Mouse (Mus musculus) liver, postnatal 0 days (tissue): Measurements from ENCODE around the gene Dhx29.

Experiments
- CTCF ChIP-seq: sonication (generic); IDR thresholded peaks from 2 replicates; pipeline ENCODE4 v1.5.1; 2016; ENCODE audit warnings: antibody characterized with exemption, low read depth
- EP300 ChIP-seq: IDR thresholded peaks from 2 replicates; pipeline ENCODE4 v1.6.1; 2016; ENCODE audit warnings: antibody characterized with exemption, low read depth, mild to moderate bottlenecking

DNA sequence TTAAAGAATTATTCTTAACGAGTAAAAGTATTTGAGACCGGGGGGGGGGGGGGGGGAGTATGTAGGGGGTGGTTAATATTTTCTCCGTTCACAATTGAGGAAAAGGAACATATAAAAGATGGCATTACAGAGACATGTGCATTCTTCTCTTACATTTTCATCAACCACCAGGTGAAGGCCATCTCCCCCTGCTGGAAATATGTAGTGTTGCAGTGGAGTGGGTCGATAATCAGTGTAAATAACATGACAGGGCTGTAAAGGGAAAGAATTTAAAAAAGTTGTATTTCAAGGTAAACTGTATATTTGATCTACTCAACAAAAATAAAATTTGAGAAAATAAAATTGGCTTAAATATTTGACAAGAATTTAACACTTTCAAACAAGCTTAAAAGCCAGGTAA, 17.6 kb upstream of the Dhx29 start:
- TF ChIP-seq CTCF (peak; percentile 90), EP300 (no peak)
